Mouse (Mus musculus): Measurements from ENCODE around the gene Bhlha9.
"Not testable (repeated sequence)": the region's sequence is repeated elsewhere in the genome, so short reads cannot be mapped to it uniquely, and the experiment has no call there.

Gene Bhlha9

DNA sequence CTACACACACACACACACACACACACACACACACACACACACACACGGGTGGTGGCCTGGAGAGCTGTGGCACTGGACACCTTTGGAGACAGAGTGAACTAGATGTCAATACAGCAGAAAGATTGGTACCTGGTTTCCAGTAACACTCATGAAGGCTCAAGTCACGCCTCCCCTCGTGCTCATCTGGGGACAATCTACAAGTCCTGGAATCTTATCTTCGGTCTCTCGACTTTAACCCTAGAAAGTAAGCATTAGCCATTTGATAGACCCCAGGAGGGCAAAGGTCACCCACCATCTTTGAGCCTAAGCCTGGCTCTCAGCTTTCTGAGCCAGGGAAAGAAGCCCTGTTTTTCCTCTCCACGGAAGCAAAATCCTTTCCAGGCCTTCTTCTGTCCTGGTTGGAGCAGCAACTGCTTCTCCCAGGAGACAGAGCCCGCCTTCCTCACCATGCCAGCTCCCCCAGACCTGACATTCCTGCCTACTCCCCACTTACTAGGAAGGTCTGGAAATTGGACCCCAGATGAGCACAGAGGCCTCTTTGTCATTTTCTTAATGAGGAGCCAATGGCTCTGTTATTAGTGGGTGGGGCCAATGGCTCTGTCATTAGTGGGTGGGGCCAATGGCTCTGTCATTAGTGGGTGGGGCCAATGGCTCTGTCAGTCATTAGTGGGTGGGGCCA lies 10.3 kb upstream of the Bhlha9 start:
- DNase-seq (ENCODE audit: low read depth), result no peak

- no peak for DNase-seq (ENCODE audit: low read depth)
Measured at GRCm38 (mm10) chr11:76666002-76666649, 6.1 kb upstream of the Bhlha9 start.

GRCm38 (mm10) chr11:76667807-76668206 lies 4.5 kb upstream of the Bhlha9 start:
- no peak for DNase-seq (ENCODE audit: low read depth)

DNA sequence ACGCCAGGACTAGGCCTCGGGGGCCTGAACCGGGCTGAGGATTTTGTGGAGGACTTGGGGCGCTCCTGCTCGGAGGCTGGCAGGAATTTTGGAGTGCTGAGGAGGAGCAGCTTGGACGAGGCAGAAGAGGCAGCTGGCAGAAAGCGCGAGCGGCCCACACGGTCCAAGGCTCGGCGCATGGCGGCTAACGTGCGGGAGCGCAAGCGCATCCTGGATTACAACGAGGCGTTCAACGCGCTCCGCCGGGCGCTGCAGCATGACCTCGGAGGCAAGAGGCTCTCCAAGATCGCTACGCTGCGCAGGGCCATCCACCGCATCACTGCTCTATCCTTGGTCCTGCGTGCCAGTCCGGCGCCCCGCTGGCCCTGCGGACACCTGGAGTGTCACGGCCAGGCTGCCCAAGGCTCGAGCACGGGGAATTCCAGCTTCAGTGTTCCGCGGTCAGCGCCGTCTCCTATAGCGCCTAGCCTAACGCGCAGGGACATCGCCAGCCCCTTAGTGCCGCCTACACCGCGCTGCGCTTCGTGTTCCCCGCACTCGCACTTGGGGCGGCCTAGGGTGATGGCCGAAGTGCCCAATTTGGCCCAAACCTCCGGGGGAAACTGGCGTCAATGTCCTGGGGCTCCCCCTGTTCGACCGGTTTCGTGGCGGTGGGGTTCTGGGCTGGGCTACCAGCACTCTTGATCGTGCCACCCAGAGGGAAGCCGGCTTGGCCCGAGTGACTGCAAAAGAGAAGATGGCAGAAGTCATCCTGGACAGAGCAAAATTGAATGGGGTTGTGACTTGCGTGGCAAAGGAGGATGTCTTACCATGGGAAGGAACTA lies 503 bp downstream of the Bhlha9 start:
- DNase-seq (ENCODE audit: low read depth), result no peak

DNA sequence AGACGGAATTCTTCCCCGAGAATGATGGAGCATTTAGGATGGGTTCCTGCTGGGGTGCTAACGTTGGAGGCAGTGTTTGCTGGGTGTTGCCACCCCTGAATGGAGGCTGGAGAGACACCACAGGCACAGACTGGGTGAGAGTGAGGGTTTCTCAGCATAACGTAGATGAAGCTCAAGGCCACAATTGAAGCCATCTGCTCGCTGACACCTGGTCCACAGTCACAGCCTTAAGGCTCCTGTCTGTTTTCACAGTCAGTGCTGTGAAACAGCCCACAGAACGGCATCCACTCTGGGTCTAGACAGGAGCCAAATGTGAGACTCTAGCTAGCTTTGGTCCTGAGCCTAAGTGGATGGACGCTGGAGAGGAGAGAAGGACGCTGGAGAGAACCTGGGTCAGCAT lies 1.9 kb downstream of the Bhlha9 start:
- no peak for DNase-seq (ENCODE audit: low read depth)

GRCm38 (mm10) chr11:76674704-76675103 lies 2.4 kb downstream of the Bhlha9 start:
- DNase-seq (ENCODE audit: low read depth), result peak; percentile 29

DNA sequence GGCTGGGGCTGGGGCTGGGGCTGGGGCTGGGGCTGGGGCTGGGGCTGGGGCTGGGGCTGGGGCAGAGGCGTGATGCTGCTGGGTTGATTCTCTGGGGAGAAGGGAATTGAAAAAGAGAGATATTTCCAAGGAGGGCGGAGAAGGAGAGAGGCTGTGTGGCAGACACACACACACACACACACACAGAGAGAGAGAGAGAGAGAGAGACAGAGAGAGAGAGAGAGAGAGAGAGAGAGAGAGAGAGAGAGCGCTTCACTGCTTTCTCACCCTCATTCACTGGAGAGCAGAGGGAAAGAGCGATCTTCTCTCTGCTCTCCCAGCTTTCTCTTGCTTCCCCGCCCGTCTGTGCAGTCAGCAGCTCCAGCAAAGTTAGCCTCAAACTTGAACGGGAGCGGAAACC lies 7.2 kb downstream of the Bhlha9 start, which contains the start of gene Trarg1:
Trarg1 (plus strand) TSS at position 301 of the 400 bp plus-strand sequence.
- DNase-seq (ENCODE audit: low read depth), result not testable (repeated sequence)

- DNase-seq (ENCODE audit: low read depth), result no peak
Measured at GRCm38 (mm10) chr11:76685604-76686003, 13.3 kb downstream of the Bhlha9 start.

GRCm38 (mm10) chr11:76692096-76692495 lies 19.8 kb downstream of the Bhlha9 start:
- DNase-seq (ENCODE audit: low read depth), result no peak

- DNase-seq (ENCODE audit: low read depth), result peak; percentile 27
Measured at GRCm38 (mm10) chr11:76695810-76696209, 23.5 kb downstream of the Bhlha9 start.

GRCm38 (mm10) chr11:76699626-76700025 lies 27.4 kb downstream of the Bhlha9 start:
- no peak for DNase-seq (ENCODE audit: low read depth)

DNA sequence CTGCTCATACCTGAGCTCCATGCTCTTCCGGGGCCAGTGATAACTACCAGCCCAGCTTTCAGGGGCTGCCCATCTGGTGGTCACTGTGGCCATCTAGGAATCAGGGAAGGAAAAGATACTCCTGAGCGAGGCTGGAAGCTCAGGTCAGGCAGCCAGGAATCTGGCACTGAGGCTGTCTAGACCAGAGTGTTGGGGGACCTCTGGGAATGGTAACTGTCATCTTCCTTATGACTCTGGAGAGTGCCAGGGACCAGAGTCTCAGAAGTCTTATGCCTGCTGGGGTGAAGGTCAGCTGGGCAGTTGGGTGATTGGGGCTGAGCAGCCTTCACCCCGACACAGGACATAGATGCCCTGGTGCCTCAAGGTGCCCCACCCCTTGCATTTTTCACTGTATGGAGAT lies 35.4 kb downstream of the Bhlha9 start:
- DNase-seq (ENCODE audit: low read depth), result no peak

- no peak for DNase-seq (ENCODE audit: low read depth)
Measured at GRCm38 (mm10) chr11:76708066-76708465, 35.8 kb downstream of the Bhlha9 start.

DNA sequence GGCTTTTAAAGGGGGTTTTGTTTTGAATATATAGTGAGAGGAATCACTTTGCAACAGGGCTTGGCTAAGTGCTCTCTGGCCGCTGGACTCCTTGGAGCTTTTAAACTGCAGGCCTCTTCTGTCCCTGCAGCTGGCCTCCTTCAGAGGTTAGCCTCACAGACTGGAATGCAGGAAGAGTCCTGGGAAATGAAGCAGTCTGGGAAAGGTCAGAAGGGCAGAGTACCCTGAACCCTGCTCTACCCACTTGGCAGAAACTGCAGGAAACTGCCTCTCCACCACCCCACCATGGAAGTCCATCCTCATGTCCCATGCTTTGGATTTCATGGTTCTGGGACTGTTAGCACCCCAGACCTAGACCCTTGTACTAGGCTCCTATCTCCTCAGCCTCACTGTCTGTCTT lies 36.6 kb downstream of the Bhlha9 start:
- no peak for DNase-seq (ENCODE audit: low read depth)

GRCm38 (mm10) chr11:76709625-76710452 lies 37.6 kb downstream of the Bhlha9 start:
- no peak for DNase-seq (ENCODE audit: low read depth)

DNA sequence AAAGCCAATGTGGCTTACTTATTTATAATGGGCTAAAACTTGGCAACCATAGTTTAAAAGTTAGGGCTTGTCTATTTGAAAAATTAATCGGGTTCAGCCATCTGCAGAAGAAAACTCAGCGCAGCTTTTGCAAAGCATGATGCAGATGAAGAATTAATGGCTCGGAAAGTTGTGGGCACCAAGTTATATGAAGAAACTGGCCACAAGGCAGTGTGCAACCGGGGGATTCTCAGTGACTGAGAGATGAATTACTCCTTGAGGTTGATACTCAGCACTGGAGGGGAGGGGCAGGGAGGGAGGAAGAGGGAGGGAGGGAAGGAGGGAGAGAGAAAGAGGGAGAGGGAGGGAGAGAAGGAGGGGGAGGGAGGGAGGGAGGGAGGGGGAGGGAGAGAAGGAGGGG lies 44.7 kb downstream of the Bhlha9 start:
- DNase-seq (ENCODE audit: low read depth), result no peak
